Mouse (Mus musculus) forebrain, embryonic 12.5 days (tissue): ENCODE measurements at regions not wholly inside any gene's neighbourhood (a gene's known extent, or its start where the extent isn't known, plus 50 kb on each side); places are given as distances from the start of the nearest gene placed in this dataset.

Source experiments
- ATAC-seq: fragments of 200-750 bp; cut with Nextera tagmentation; 2 replicates; pipeline ENCODE4 v1.8.0; 2017; ENCODE audit warnings: moderate TSS enrichment; ENCODE audit not compliant: low FRiP score
- H3K27ac ChIP-seq: fragments of 300-500 bp; sonication (generic); 2 replicates; pipeline ENCODE4 v1.5.1; 2016; ENCODE audit warnings: mild to moderate bottlenecking
- H3K27me3 ChIP-seq: fragments of 300-500 bp; sonication (generic); 2 replicates; pipeline ENCODE4 v1.6.1; 2016; ENCODE audit warnings: mild to moderate bottlenecking
- H3K36me3 ChIP-seq: fragments of 300-500 bp; sonication (generic); replicated peaks from 2 replicates; pipeline ENCODE4 v1.6.1; 2016; ENCODE audit warnings: mild to moderate bottlenecking
- H3K4me1 ChIP-seq: fragments of 300-500 bp; sonication (generic); 2 replicates; pipeline ENCODE4 v1.6.1; 2016
- H3K4me2 ChIP-seq: fragments of 300-500 bp; sonication (generic); 2 replicates; pipeline ENCODE4 v1.6.1; 2016; ENCODE audit warnings: mild to moderate bottlenecking, moderate library complexity
- H3K4me3 ChIP-seq: fragments of 300-500 bp; sonication (generic); replicated peaks from 2 replicates; pipeline ENCODE4 v1.5.1; 2016; ENCODE audit warnings: mild to moderate bottlenecking
- H3K9ac ChIP-seq: fragments of 300-500 bp; sonication (generic); 2 replicates; pipeline ENCODE4 v1.6.1; 2016; ENCODE audit warnings: mild to moderate bottlenecking
- H3K9me3 ChIP-seq: fragments of 300-500 bp; sonication (generic); 2 replicates; pipeline ENCODE4 v1.6.1; 2016
- WGBS: fragments of 180-500 bp; shearing (Covaris S2); methylation state at CpG from one replicate; pipeline ENCODE4 v1.1.7; 2016; 5-methylcytosine and 5-hydroxymethylcytosine counted together

DNA sequence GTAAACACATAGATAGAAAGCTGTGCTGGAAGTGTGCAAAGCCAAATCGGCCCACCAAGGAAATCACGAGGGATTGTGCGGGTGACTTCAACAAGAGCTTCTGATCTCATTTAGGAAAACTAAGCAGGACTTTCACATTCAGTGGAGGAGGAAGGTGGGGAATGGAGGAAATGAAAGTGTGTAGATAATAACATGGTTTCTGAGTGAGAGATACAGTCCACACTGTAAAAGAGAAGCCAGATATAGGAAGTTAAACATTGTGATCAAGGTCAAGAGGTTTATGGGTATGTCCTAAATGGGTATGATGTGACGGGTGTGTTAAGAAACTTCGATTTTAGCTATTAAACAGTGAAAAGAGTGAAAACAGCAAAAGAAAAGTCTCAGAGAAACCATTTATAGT, 310.1 kb upstream of the Actbl2 start:
- ATAC-seq, result no peak
- no peaks in the 10 kb centered on the region for H3K9me3 ChIP-seq
- H3K27ac ChIP-seq, result no peak overlapping the region
- WGBS, result 95% methylated on average over 5 of the region's 5 CpGs
- H3K9ac ChIP-seq, result no peak overlapping the region
- H3K4me3 ChIP-seq, result no peak overlapping the region
- H3K4me2 ChIP-seq, result no peak overlapping the region
- no peaks in the 10 kb centered on the region for H3K27me3 ChIP-seq
- H3K4me1 ChIP-seq, result no peaks in the 10 kb centered on the region
- no peaks in the 10 kb centered on the region for H3K36me3 ChIP-seq

DNA sequence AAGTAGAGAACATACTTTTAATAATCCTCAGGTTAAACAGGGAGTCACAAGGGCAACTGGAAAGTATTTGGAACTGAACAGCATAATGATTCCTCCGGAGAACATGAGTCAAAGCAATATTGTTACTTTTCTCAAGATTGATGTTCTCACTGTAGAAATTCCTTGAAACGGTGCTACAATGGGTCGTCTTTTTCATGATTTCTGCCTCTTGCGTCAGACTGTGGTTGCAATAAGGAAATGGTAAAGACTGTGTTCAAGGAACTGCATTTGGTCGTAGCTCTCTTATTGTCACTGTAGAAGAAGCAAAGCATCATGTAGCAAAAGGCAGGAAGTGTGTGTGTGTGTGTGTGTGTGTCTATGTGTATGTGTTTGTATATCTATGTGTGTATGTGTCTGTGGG, 294.6 kb upstream of the Actbl2 start:
- H3K9ac ChIP-seq, result no peak overlapping the region
- no peak for ATAC-seq
- no peaks in the 10 kb centered on the region; the same call in 1 of the 2 replicates for H3K9me3 ChIP-seq
- no peak overlapping the region for H3K27ac ChIP-seq
- H3K4me3 ChIP-seq, result no peak overlapping the region
- 88% methylated on average over 5 of the region's 5 CpGs for WGBS
- H3K27me3 ChIP-seq, result no peaks in the 10 kb centered on the region
- no peak overlapping the region for H3K4me2 ChIP-seq
- H3K4me1 ChIP-seq, result no peaks in the 10 kb centered on the region
- H3K36me3 ChIP-seq, result no peaks in the 10 kb centered on the region

DNA sequence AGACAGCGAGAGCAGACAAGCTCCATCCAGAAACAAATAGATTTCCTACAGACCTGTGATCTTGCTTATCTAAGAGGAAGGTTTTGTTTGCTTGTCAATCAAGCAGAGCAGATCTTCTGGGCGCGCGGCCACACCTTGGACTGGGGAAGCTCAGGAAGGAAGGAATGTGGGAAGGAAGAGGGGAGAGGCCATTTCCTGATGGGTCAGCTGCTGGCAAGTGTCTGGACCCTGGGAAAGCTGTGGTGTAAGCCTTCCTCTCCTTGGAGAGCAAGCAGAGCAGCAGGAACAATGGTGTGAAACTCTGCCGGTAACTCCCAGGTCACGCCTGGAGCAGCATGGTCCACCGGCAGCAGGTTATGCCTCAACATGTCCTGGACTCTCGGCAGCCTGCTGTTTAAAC, 287.7 kb upstream of the Actbl2 start:
- Histone ChIP-seq H3K9me3 (no peaks in the 10 kb centered on the region), H3K27ac (no peak overlapping the region), H3K9ac (no peak overlapping the region), H3K4me1 (peaks cover 9% of the 10 kb centered on the region; the same call in 1 of the 2 replicates), H3K4me3 (no peak overlapping the region), H3K4me2 (no peak overlapping the region), H3K36me3 (no peaks in the 10 kb centered on the region), H3K27me3 (no peaks in the 10 kb centered on the region)
- no peak for ATAC-seq
- 66% methylated on average over 8 of the region's 8 CpGs for WGBS

DNA sequence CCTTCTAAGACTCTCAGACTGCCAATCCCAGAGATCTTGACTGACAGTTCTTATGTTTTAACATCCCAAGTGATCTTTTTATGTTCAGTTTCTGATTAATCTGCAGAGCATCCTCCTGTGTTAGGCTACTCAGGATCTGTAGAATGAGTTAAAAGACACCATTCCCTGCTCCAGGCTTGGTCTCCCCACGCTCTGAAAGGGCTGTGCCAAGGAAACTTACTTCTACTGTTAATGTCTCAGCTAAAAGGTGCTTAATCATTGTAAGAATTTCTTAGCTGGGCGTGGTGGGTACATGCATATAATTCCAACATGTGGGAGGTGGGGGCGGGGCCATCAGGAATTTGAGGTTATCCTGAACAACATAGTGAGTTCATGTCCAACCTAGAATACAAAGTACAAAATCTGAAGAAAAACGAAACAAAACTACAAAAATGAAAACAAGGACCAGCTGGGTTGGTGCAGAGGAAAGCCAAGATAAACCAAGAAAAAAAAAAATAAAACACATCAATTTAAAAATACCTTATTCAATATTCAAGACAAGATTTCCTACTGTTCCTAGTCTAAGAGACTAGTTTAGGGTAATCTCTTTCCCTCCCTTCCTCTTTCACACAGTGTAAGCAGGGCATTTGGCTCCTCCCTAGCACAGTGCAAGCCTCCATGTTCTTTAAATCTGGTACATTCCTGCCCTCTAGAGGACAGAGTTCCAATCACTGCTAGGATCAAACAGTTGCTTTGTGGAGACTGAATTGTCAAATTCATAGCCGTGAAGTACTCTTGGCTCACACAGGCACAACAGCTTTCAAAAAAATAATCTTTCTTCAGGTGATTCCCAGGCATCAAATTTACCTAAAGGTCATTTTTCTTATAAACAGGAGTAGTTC, 286.9 kb upstream of the Actbl2 start:
- WGBS, result 47% methylated on average over 5 of the region's 5 CpGs
- peak; percentile 96 for ATAC-seq

DNA sequence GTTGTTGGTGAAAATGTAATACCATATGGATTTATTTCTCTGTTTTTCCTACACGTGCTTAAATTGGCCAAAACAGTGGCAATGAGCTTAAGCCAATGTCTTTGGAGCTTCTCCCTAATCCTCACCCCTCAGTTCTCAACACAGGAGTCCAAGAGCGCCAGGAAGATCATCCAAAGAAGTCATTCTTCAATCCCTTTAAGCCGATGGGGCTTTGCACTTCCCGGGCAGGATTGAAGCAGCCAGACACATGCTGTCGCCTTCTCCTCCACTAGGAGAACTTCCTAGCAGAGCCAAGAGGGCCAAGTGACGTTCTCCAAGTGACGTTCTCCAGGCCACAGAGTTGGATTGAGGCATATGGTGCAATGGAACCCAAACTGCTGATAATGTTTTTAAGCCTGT, 286.3 kb upstream of the Actbl2 start:
- H3K36me3 ChIP-seq, result no peaks in the 10 kb centered on the region
- H3K27ac ChIP-seq, result no peak overlapping the region
- H3K4me1 ChIP-seq, result peaks cover 9% of the 10 kb centered on the region; the same call in 1 of the 2 replicates
- no peak overlapping the region for H3K4me2 ChIP-seq
- no peaks in the 10 kb centered on the region for H3K9me3 ChIP-seq
- no peak overlapping the region for H3K9ac ChIP-seq
- no peaks in the 10 kb centered on the region for H3K27me3 ChIP-seq
- ATAC-seq, result peak; percentile 47
- H3K4me3 ChIP-seq, result no peak overlapping the region
- WGBS, result 56% methylated on average over 7 of the region's 7 CpGs

More for the DNA sequence above, 286.9 kb upstream of the Actbl2 start:
- Histone ChIP-seq H3K9me3 (no peaks in the 10 kb centered on the region), H3K4me3 (no peak overlapping the region), H3K4me2 (no peak overlapping the region), H3K9ac (no peak overlapping the region), H3K27ac (no peak overlapping the region), H3K27me3 (no peaks in the 10 kb centered on the region), H3K36me3 (no peaks in the 10 kb centered on the region), H3K4me1 (peaks cover 9% of the 10 kb centered on the region; the same call in 1 of the 2 replicates)

DNA sequence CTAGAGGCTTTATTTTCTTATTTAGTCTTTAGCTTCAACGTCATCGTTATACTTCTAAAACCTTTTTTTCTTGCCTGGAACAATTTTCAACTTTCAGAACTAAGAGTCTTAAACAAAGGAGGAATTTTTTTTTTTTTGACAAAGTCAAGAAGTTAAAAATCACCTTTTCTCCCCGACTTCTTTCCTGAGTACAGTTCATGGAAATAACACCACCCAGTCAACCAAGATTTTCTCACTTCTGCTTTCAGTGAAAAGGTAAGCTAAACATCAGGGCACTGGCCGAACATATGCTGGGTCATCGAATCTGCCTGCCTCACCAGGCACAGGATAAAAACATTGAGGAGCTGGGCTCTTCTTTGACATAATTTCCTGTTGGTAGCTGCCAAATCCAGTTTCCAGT, 277.4 kb upstream of the Actbl2 start:
- no peak for ATAC-seq
- no peaks in the 10 kb centered on the region for H3K9me3 ChIP-seq
- no peaks in the 10 kb centered on the region for H3K36me3 ChIP-seq
- H3K4me2 ChIP-seq, result no peak overlapping the region
- no peak overlapping the region for H3K4me3 ChIP-seq
- H3K27ac ChIP-seq, result no peak overlapping the region
- no peaks in the 10 kb centered on the region for H3K27me3 ChIP-seq
- 79% methylated on average over 5 of the region's 5 CpGs for WGBS
- H3K4me1 ChIP-seq, result no peaks in the 10 kb centered on the region
- H3K9ac ChIP-seq, result no peak overlapping the region

DNA sequence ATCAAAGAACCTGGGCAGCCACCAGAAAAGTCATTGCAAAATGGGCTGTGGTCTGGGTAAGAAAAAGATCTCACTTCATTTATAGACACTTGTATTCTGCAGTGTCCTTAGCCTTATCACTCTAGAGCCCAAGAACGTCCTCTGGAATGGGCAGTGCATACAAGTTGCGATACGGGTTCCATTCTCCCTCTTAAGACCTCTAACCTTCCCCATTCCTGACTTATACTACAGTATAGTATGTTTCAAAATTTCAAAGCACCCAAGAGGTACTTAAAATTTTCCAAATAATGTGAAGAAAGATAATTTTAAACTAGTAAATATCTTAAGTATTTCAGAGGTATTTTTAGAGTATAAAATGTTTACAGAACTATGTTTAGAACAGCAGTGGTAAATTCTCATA, 276.8 kb upstream of the Actbl2 start:
- Histone ChIP-seq H3K4me2 (no peak overlapping the region), H3K4me1 (no peaks in the 10 kb centered on the region), H3K4me3 (no peak overlapping the region), H3K9me3 (no peaks in the 10 kb centered on the region), H3K36me3 (no peaks in the 10 kb centered on the region), H3K27ac (no peak overlapping the region), H3K9ac (no peak overlapping the region), H3K27me3 (no peaks in the 10 kb centered on the region)
- WGBS, result 89% methylated on average over 3 of the region's 3 CpGs
- no peak for ATAC-seq

DNA sequence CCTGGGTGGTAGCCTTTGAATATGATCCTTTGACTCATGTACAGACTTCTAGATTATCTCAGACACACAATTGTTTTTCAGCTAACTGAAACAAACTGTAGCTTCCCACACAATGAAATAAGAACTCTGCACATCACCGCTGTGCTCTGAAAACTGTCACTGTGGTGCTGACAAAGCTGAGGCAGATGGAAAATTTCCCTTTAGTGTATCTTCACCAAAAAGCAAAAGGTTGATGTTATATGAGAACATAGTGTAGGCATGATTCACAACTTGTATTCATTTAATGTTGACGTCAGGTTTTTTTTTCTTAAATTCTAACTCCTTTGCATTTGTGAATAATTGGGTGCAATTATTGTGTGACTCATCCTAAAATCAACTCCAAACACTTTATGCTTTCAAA, 264.1 kb upstream of the Actbl2 start:
- Histone ChIP-seq H3K27me3 (no peaks in the 10 kb centered on the region), H3K27ac (no peak overlapping the region), H3K4me1 (no peaks in the 10 kb centered on the region), H3K36me3 (no peaks in the 10 kb centered on the region), H3K9ac (no peak overlapping the region), H3K9me3 (no peaks in the 10 kb centered on the region), H3K4me2 (no peak overlapping the region), H3K4me3 (no peak overlapping the region)
- WGBS, result 89% methylated on average over 2 of the region's 2 CpGs
- ATAC-seq, result no peak

DNA sequence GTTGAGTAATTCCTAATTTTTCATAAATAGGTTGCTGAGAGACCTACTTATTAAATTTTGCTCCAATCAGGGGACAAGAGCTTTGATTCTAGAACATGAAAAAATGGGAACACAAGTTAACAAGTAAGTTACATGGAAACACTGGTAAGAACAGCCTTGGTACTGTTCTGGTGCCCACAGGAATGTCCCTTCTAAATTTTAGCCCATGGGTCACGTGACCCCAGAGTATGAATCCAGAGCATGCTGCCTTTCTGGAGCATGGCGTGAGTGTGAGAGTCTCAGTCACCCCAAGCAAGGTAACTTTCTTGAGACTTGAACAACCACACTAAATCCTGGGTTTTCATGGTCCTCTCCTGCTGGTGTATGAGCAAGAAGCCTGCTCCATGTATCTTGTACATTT, 263.7 kb upstream of the Actbl2 start:
- 92% methylated on average over 2 of the region's 2 CpGs for WGBS
- ATAC-seq, result no peak

DNA sequence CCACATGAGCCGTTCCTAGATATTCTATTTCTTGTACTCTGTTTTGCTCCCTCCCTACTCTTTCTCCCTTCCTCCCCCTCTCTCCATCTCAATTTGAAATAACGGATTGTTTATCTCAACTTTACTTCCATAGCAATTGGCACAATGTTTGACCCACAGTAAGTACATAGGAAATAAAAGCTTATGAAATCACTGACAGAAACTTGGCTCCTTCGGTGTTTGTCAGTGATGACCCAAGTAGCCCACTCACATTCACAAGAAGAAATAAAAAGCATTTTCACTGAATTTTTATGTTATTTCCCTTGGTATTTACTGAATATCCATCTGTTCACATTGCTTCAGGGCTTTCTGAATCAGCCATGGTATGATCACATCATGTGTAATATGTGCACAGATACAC, 260.2 kb upstream of the Actbl2 start:
- H3K27me3 ChIP-seq, result no peaks in the 10 kb centered on the region
- no peaks in the 10 kb centered on the region for H3K9me3 ChIP-seq
- H3K4me2 ChIP-seq, result no peak overlapping the region
- 91% methylated on average over 3 of the region's 3 CpGs for WGBS
- no peak overlapping the region for H3K9ac ChIP-seq
- no peaks in the 10 kb centered on the region for H3K4me1 ChIP-seq
- no peaks in the 10 kb centered on the region for H3K36me3 ChIP-seq
- no peak overlapping the region for H3K4me3 ChIP-seq
- no peak for ATAC-seq
- H3K27ac ChIP-seq, result no peak overlapping the region

More for the DNA sequence above, 263.7 kb upstream of the Actbl2 start:
- no peak overlapping the region for H3K4me3 ChIP-seq
- no peaks in the 10 kb centered on the region for H3K36me3 ChIP-seq
- H3K9ac ChIP-seq, result no peak overlapping the region
- no peaks in the 10 kb centered on the region for H3K4me1 ChIP-seq
- no peaks in the 10 kb centered on the region for H3K27me3 ChIP-seq
- H3K9me3 ChIP-seq, result no peaks in the 10 kb centered on the region
- no peak overlapping the region for H3K4me2 ChIP-seq
- no peak overlapping the region for H3K27ac ChIP-seq

DNA sequence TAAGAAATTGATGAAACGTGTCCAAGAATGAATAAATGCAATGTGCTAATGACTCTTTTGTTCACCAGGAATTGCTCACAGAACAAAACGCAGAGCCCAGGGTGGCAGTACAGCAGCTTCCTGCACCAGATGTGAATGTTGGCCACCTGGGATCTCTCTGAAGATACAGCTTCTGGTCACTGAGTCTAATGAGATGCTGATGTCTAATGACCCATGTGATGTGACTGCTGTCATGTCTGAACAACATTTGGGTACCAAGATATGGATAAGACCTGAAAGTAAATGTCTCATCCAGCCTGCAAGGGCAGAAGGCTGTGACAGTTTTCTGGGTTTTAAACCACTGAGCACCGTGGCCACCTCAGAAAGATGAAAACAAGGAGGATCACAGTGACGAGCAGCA, 252.1 kb upstream of the Actbl2 start:
- no peak overlapping the region for H3K4me2 ChIP-seq
- H3K9me3 ChIP-seq, result no peaks in the 10 kb centered on the region
- H3K4me1 ChIP-seq, result no peaks in the 10 kb centered on the region
- no peaks in the 10 kb centered on the region for H3K27me3 ChIP-seq
- H3K27ac ChIP-seq, result no peak overlapping the region
- no peak overlapping the region for H3K4me3 ChIP-seq
- WGBS, result 78% methylated on average over 4 of the region's 4 CpGs
- H3K9ac ChIP-seq, result no peak overlapping the region
- no peaks in the 10 kb centered on the region for H3K36me3 ChIP-seq
- ATAC-seq, result no peak

DNA sequence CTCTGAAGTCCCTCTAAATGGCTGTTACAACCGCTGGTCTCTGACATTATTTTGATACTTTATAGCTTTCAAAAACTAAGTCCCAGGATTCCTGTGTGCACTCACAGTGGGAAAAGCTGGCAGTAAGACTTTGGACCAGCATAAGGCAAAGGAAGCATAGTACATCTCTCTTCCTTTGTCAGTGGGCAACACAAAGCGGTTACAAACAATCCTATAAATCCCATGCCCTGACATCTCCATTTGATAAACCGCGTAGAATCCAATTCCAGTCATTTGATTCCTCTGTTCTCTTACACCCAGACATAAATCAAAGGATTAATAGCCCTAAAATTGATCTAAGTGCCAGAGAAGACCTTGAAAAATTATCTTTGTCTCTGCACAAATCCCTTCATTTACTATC, 240.7 kb upstream of the Actbl2 start:
- WGBS, result 86% methylated on average over 4 of the region's 4 CpGs

DNA sequence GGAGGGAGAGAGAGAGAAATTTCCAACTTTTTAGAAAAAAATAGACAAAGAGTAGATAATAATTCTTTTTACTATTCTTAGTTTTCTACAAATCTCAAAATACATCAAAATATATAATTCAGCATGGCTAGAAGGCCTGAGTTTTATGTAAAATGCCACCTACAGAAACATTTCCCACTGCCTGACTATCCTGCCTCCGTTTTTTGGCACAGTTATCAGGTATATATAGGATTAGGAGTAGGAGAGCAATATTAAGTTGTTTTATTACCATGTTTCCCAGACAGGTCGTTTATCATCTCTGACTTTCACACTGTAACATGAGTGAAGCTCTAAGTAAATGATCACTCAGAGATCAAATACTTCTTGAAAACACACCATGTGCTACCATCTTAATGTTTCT, 224.7 kb upstream of the Actbl2 start:
- H3K4me3 ChIP-seq, result no peak overlapping the region
- H3K36me3 ChIP-seq, result no peaks in the 10 kb centered on the region
- WGBS, result 70% methylated on average over 2 of the region's 2 CpGs
- H3K4me1 ChIP-seq, result no peaks in the 10 kb centered on the region
- H3K27me3 ChIP-seq, result no peaks in the 10 kb centered on the region
- H3K9me3 ChIP-seq, result no peaks in the 10 kb centered on the region
- H3K9ac ChIP-seq, result no peak overlapping the region
- ATAC-seq, result no peak
- H3K4me2 ChIP-seq, result no peak overlapping the region
- H3K27ac ChIP-seq, result no peak overlapping the region

More for the DNA sequence above, 240.7 kb upstream of the Actbl2 start:
- H3K9ac ChIP-seq, result no peak overlapping the region
- H3K27ac ChIP-seq, result no peak overlapping the region
- no peaks in the 10 kb centered on the region for H3K36me3 ChIP-seq
- no peak overlapping the region for H3K4me2 ChIP-seq
- no peaks in the 10 kb centered on the region for H3K4me1 ChIP-seq
- H3K27me3 ChIP-seq, result no peaks in the 10 kb centered on the region
- ATAC-seq, result no peak
- no peaks in the 10 kb centered on the region for H3K9me3 ChIP-seq
- H3K4me3 ChIP-seq, result no peak overlapping the region
